Mouse (Mus musculus) E14TG2a.4 (cell line): ENCODE results near the gene Tmem255a.
A peak's percentile ranks its signal among the peaks of the same experiment; 100 is the strongest.

Source experiments
- H3K27me3 ChIP-seq: 2 replicates; pipeline ENCODE4 v1.6.1; 2014; ENCODE audit warnings: low read length, control low read depth; ENCODE audit not compliant: insufficient read depth
- H3K36me3 ChIP-seq: 2 replicates; pipeline ENCODE4 v1.6.1; 2014; ENCODE audit warnings: low read length, control low read depth; ENCODE audit not compliant: insufficient read depth
- H3K4me1 ChIP-seq: replicated peaks from 2 replicates; pipeline ENCODE4 v1.6.1; 2014; ENCODE audit warnings: low read depth, low read length, control low read depth
- H3K4me3 ChIP-seq: replicated peaks from 2 replicates; pipeline ENCODE4 v1.5.1; 2014; ENCODE audit warnings: mild to moderate bottlenecking, low read length
- H3K9me3 ChIP-seq: 2 replicates; pipeline ENCODE4 v1.6.1; 2014; ENCODE audit warnings: low read length, control low read depth
- CTCF ChIP-seq: conservative IDR thresholded peaks from 2 replicates; pipeline ENCODE4 v1.5.1; 2014; ENCODE audit warnings: low read length
- NANOG ChIP-seq: IDR thresholded peaks from 2 replicates; pipeline ENCODE4 v1.6.1; 2014; ENCODE audit warnings: borderline replicate concordance, low read length, mixed read lengths
- POU5F1 ChIP-seq: IDR thresholded peaks from 2 replicates; pipeline ENCODE4 v1.6.1; 2014; ENCODE audit warnings: low read length, borderline replicate concordance

The Tmem255a gene

DNA sequence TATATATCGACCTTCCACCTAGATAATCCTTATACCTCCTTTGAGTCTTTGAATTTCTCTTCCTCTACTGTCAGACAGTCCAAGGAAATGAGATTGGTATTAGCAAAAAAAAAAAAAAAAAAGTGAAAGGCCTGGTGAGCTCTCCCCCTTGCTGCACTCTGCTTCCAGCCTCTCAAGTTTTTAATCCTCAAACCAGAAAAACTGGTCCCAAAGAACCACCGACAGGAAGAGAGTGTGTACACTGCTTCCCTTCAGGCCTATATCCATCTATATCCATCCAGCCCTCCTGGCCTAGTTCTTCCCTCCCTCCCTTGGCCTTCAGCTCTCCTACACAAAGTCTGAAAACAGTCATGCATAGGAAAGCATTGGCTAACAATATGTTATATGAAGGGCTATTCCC, 29.5 kb downstream of the Tmem255a start:
- Histone ChIP-seq H3K4me3 (no peak overlapping the region), H3K9me3 (no peaks in the 10 kb centered on the region), H3K36me3 (no peaks in the 10 kb centered on the region), H3K27me3 (no peaks in the 10 kb centered on the region), H3K4me1 (no peaks in the 10 kb centered on the region)
- no peak for TF ChIP-seq NANOG
- no peak for TF ChIP-seq POU5F1
- no peak for TF ChIP-seq CTCF

DNA sequence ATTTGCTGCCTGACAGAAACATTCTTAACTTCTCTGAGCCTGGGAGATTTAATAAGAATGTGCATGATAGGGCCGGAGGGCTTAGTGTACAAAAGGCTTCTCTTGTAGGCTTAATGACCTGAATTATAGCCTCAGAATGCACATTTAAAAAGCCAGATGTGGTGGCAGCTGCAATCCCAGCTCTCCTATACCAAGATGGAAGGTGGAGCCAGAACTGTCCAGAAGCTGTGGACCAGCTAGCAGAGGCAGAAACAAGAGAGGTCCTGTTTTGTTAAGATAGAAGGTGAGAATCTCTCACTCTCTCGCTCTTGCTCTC, 34.6 kb downstream of the Tmem255a start:
- Histone ChIP-seq H3K27me3 (no peaks in the 10 kb centered on the region), H3K9me3 (no peaks in the 10 kb centered on the region), H3K4me1 (no peaks in the 10 kb centered on the region), H3K36me3 (no peaks in the 10 kb centered on the region), H3K4me3 (no peak overlapping the region)
- TF ChIP-seq POU5F1 (no peak), NANOG (no peak), CTCF (no peak)

GRCm38 (mm10) chrX:38216986-38217675, 35.1 kb downstream of the Tmem255a start:
- Histone ChIP-seq H3K9me3 (no peaks in the 10 kb centered on the region), H3K4me3 (no peak overlapping the region), H3K4me1 (no peaks in the 10 kb centered on the region), H3K36me3 (no peaks in the 10 kb centered on the region), H3K27me3 (no peaks in the 10 kb centered on the region)
- TF ChIP-seq POU5F1 = no peak
- no peak for TF ChIP-seq CTCF
- TF ChIP-seq NANOG = no peak

- Histone ChIP-seq H3K36me3 (no peaks in the 10 kb centered on the region), H3K4me1 (no peaks in the 10 kb centered on the region), H3K9me3 (no peaks in the 10 kb centered on the region), H3K27me3 (0 out of 2 replicates have a peak, but pooled peaks cover 2% of the 10 kb centered on the region), H3K4me3 (no peak overlapping the region)
- TF ChIP-seq POU5F1 (no peak), NANOG (no peak), CTCF (no peak)
Observed at GRCm38 (mm10) chrX:38207392-38207791, 44.8 kb downstream of the Tmem255a start.

- Histone ChIP-seq H3K4me3 (no peak overlapping the region), H3K9me3 (no peaks in the 10 kb centered on the region), H3K27me3 (no peaks in the 10 kb centered on the region), H3K36me3 (no peaks in the 10 kb centered on the region), H3K4me1 (no peaks in the 10 kb centered on the region)
- TF ChIP-seq CTCF = no peak
- TF ChIP-seq POU5F1 = no peak
Observed at GRCm38 (mm10) chrX:38201816-38202215, 50.4 kb downstream of the Tmem255a start.

DNA sequence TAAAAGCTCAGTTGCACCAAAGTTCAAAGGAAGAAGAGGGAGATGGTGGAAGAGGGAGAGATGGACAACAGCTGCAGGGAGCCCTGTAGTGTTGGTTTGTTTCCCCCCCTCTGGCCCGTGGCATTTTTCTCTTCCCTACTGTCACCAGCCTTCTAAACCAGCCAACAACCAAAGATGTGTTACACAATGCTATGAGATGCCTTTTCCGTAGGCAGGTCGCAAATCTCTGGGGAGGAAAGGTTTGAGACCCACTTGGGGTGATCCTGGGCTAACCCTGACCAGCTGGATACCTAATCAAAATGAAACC, 61.8 kb downstream of the Tmem255a start:
- TF ChIP-seq NANOG (no peak), CTCF (no peak), POU5F1 (no peak)
- Histone ChIP-seq H3K27me3 (no peaks in the 10 kb centered on the region), H3K36me3 (peaks cover 17% of the 10 kb centered on the region), H3K4me1 (peaks cover 15% of the 10 kb centered on the region), H3K4me3 (peak overlapping the region; percentile 83), H3K9me3 (no peaks in the 10 kb centered on the region)

DNA sequence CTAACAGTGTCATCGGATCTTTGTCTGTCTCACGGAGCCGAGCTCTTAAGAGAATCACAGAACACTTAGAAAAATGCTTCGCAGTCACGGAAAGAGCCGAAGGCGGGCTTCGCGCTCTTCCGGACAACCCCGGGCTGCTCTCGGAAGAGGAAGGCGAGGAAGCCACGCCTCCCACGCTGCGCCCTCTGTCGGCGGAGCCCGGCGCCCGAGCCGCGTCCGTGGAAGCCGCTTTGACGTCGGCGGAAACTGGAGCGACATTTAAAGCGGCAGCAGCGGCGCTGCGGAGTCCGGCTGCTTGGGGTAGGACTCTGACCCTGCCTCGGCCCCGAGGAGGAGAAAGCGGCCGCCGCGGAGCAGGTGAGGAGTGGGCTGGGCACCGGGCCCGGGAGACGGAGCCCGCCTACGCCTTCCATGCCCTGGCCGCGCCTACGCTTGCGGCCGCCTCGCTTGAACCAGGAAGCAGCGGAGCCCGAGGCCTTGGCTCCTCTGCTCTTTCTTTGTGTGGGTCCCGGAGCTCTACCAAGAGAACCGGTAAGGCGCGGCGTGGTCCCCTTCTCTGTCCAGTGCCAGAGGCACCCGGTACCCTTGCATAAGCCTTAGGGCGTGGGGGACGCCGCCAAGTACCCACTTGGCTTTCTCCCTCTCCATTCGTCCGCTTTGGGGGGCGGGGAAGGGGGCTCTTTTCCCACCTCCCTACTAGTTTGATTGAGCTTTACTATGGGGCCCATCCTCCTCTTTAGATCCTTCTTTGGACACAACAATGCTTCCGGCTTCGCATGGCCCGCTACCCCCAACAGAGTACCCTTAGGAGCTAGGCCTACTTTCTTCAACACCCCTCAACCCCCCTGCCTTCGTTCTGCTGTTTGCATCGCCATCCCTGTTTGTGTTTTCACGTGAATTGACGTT, 62.4 kb downstream of the Tmem255a start, which contains the start of gene Zbtb33:
TSS of gene Zbtb33 (plus strand) at position 242 of the 906 bp plus-strand sequence.
- no peaks in the 10 kb centered on the region for H3K27me3 ChIP-seq
- H3K4me1 ChIP-seq = peaks cover 21% of the 10 kb centered on the region
- H3K4me3 ChIP-seq = peak within 1 kb of the TSS; percentile 83
- H3K36me3 ChIP-seq = peaks cover 17% of the 10 kb centered on the region
- no peaks in the 10 kb centered on the region for H3K9me3 ChIP-seq
- TF ChIP-seq CTCF (no peak), NANOG (no peak), POU5F1 (no peak)

- H3K27me3 ChIP-seq = peaks cover 8% of the 10 kb centered on the region
- no peaks in the 10 kb centered on the region for H3K36me3 ChIP-seq
- TF ChIP-seq POU5F1 (no peak), CTCF (no peak), NANOG (no peak)
- no peaks in the 10 kb centered on the region for H3K9me3 ChIP-seq
- peaks cover 20% of the 10 kb centered on the region for H3K4me1 ChIP-seq
- no peak overlapping the region for H3K4me3 ChIP-seq
Observed at GRCm38 (mm10) chrX:38185520-38185919, 66.7 kb downstream of the Tmem255a start.
